Mouse (Mus musculus) fat pad, adult 2 months (tissue): ENCODE data around the gene Ankrd12.
A peak's percentile ranks its signal among the peaks of the same experiment; 100 is the strongest.

Source experiments
- DNase-seq: peaks from one replicate; pipeline ENCODE4 v3.0.0-alpha.2; 2011; ENCODE audit warnings: low read depth, low spot score; ENCODE audit errors: extremely low read depth

Gene Ankrd12

DNA sequence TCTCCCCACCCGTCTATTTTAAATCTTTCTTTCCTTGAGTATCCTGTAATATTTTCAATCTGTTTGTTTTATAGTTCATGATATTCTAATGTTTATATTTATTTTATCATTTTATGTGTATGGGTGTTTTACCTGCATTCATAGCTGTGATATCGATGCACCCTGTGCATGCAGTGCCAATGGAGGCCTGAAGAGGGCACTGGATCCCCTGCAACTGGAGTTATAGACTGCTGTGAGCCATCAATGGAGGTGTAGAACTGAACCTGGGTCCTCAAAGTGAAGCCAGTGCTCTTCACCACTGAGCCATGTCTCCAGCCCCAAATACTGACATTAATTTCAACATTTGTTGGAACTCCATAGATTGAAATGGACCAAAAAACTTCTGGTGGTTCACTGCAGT is 143.1 kb downstream of the Ankrd12 start:
- DNase-seq = no peak

- no peak for DNase-seq
These were observed 145.4 kb downstream of the Ankrd12 start for GRCm38 (mm10) chr17:65931525-65931924.

DNA sequence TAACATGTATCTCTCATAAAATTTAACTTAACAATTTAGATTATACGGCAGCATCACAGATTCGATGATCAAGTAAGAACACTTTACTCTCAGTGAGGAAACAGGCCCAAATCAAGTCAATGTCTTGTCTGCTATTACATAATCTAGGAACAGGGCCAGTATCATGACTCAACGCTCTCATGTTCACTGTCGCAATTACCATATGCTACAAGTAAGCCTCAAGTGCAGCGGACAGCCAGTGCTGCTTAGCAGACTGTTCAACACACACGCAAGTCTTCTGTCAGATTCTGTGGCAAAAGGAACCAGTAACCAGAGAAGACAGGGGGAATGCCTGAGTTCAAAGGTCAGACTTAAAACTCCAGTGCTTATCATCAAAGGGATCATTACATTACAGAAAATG is 145.9 kb downstream of the Ankrd12 start:
- peak; percentile 91 for DNase-seq

GRCm38 (mm10) chr17:65930158-65930826 is 146.6 kb downstream of the Ankrd12 start:
- DNase-seq = no peak

DNA sequence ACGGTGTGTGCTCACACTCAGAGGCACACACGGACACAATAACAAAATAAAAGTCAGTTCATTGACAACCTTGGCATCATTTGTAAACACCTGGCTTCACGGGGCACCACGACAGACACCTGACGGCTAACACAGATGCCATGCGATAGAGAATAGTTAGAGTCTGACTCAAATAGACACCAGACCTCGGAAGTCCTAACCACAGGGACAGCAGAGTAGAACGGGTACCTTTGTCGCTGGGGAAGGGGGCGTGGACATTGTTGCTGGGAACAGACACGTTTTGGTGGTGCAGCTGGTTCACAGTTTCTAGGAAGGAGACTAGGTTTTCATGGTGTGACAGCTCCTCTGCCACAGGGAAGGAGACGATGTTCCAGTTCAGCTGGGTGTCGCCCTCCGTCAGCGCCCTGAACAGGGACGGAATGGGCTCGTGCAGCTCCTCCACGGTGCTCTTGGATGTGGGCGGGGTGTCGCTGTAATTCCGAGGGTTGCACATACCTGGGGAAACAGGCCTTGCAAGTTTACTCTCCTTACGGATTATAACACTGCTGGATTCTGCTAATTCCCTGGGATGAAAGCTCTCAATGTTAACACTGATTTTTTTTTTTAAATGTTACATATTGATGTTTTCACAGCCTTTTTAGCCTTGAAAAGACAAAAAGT is 147.4 kb downstream of the Ankrd12 start:
- DNase-seq = no peak

DNA sequence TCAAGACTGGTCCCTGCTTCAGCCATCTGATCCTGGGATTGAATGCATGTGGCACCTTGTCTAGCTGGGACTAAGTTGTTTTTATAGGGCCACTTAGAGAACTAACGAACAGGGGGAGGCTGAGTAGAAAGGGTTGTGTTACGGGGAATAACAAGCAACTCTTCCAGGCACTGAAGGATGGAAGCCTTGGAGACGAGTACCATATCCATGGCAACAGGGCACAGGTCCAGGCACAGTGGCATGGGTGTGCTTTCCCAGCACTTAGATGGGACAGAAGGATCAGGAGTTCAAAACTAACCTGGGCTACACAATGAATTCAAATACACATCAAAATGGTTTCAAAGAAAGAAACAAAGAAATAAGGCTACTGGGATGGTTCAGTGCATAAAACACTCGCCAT is 149.8 kb downstream of the Ankrd12 start:
- no peak for DNase-seq

DNA sequence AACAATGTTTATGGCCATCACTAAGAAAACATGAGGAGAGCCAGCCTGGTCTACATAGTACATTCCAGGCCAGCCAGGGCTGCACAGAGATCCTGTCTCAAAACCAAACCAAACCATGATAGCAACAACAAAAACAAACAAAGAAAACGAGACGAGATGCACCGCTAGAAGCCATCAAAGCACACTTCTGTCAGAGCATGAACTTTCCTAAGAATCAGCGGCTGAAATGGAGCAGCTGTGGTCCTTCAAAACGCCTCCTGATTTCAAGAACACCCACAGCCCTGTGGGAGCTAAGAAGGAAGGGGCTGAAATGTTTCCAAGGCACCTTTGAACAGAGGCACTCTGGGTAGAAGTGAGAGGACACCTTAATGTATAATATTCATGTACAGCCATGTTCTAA is 152.7 kb downstream of the Ankrd12 start:
- DNase-seq = no peak

- no peak for DNase-seq
These were observed 154.9 kb downstream of the Ankrd12 start for GRCm38 (mm10) chr17:65921975-65922374.

GRCm38 (mm10) chr17:65919235-65919634 is 157.7 kb downstream of the Ankrd12 start:
- no peak for DNase-seq

DNA sequence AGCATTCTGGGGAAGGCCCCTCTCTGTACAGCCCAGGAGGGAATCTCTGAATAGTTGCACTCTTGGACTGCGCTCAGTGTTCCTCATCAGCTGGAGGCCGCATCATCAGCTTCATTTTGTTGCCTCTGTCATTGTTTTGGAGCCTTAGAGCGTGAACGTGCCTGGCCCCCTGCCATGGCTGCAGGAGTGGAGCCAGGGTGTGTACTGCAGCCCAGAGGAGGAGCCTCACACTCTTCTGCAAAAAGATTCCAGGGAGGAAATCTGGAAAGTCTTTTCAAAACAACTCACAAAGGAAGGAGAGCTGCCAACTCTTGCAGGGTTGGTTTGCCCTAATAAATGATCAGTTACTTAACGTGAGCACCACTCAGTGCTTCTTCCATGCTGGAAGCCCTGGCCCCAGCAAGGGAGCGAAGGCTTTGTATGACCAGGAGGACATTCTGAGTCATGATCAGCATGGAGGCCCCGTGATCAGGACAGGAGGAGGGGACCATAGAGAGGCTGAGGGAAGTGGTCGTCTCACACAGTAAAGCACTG is 160.7 kb downstream of the Ankrd12 start:
- no peak for DNase-seq
